Mouse (Mus musculus): ENCODE results near the gene Nmnat3. TPM values are rescaled to one million over a fixed set of nuclear protein-coding genes. Genes with fewer than 3 reads are reported as not detected.

Gene Nmnat3
- polyA plus RNA-seq, 1 experiment from 2014 or later, result 24.5 TPM

DNA sequence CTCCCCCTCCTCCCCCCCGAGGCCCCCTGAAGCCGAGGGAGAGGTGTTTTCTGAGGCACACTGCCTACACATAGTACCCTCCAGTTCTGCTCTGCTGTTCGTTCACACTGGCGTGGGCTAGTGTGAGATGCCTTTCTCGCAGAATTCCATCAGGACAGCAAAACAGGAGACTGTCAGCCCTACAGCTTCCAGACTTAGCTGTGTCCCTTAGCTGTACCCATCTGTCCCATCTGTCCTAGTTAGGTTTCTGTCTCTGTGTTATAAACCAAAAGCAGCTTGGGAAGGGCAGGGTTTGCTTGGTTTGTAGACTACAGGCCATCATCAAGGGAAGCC lies 101.4 kb downstream of the Nmnat3 start:
- no peak overlapping the region for H3K4me2 ChIP-seq (ENCODE audit: low read depth, low read length)
- WGBS (ENCODE audit: insufficient replicate concordance), result 79% methylated on average over 5 of the region's 5 CpGs
- H3K27ac ChIP-seq (ENCODE audit: low read length), result no peak overlapping the region
- no peaks in the 10 kb centered on the region for H3K9me3 ChIP-seq (replicated peaks; ENCODE audit: control insufficient read depth, low read length)
- no peaks in the 10 kb centered on the region for H3K4me1 ChIP-seq (ENCODE audit: control insufficient read depth, low read depth, low read length)
- no peak for ATAC-seq (ENCODE audit: low read depth)
- H3K4me3 ChIP-seq (ENCODE audit: low read depth, low read length), result no peak overlapping the region
- H3K36me3 ChIP-seq (ENCODE audit: control insufficient read depth, insufficient read depth), result no peaks in the 10 kb centered on the region
- H3K27me3 ChIP-seq (ENCODE audit: control insufficient read depth, insufficient read depth, low read depth, low read length), result no peaks in the 10 kb centered on the region
- H3K9ac ChIP-seq (ENCODE audit: low read depth, low read length), result no peak overlapping the region

DNA sequence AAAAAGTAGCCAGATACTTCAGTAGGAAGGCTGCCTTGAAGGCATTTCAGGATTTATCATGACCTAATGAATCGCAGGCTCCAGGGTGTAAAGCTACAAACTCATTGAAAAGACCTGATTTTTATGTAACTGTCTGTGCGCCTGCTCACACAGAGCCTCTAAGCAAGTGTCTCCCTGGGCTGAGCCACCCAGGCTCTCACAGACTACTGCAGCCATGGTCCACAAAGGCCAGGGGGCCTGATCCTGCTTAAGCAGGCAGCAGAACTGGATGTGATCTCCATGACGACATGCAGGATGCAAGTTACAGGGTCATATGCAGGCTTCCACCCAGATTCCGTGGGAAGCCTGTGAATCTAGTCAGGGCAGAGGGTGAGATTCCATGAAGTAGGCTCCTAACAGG lies 106.3 kb downstream of the Nmnat3 start:
- 82% methylated on average over 4 of the region's 4 CpGs for WGBS (ENCODE audit: insufficient replicate concordance)

DNA sequence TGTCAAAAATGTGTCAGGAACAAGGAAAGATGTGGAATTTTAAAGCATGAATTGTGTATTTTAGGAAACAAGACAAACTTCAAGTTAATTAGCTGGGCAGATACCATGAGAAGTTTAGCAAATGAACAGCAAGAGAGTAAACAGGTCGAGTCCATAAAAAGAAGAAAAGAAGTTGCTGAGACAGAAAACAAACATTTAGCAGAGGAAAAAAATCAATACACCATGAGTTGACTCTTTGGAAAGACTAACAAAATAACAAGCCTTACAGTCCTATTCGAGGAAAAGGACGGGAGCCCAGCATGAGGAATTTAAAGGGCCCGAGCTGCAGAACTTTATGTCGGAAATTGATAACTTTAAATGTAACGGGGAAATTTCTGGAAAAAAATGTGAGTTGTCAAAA lies 110.0 kb downstream of the Nmnat3 start:
- H3K4me2 ChIP-seq (ENCODE audit: low read depth, low read length), result no peak overlapping the region
- ATAC-seq (ENCODE audit: low read depth), result no peak
- H3K4me3 ChIP-seq (ENCODE audit: low read depth, low read length), result no peak overlapping the region
- H3K27ac ChIP-seq (ENCODE audit: low read length), result no peak overlapping the region
- H3K9me3 ChIP-seq (replicated peaks; ENCODE audit: control insufficient read depth, low read length), result no peaks in the 10 kb centered on the region
- H3K9ac ChIP-seq (ENCODE audit: low read depth, low read length), result no peak overlapping the region
- 78% methylated on average over 6 of the region's 6 CpGs for WGBS (ENCODE audit: insufficient replicate concordance)
- H3K4me1 ChIP-seq (ENCODE audit: control insufficient read depth, low read depth, low read length), result no peaks in the 10 kb centered on the region
- H3K27me3 ChIP-seq (ENCODE audit: control insufficient read depth, insufficient read depth, low read depth, low read length), result no peaks in the 10 kb centered on the region
- H3K36me3 ChIP-seq (ENCODE audit: control insufficient read depth, insufficient read depth), result no peaks in the 10 kb centered on the region

More for the DNA sequence above, 106.3 kb downstream of the Nmnat3 start:
- Histone ChIP-seq H3K4me3 (ENCODE audit: low read depth, low read length) (no peak overlapping the region), H3K4me1 (ENCODE audit: control insufficient read depth, low read depth, low read length) (no peaks in the 10 kb centered on the region), H3K27ac (ENCODE audit: low read length) (no peak overlapping the region), H3K9ac (ENCODE audit: low read depth, low read length) (no peak overlapping the region), H3K27me3 (ENCODE audit: control insufficient read depth, insufficient read depth, low read depth, low read length) (no peaks in the 10 kb centered on the region), H3K9me3 (replicated peaks; ENCODE audit: control insufficient read depth, low read length) (no peaks in the 10 kb centered on the region), H3K36me3 (ENCODE audit: control insufficient read depth, insufficient read depth) (no peaks in the 10 kb centered on the region), H3K4me2 (ENCODE audit: low read depth, low read length) (no peak overlapping the region)
- no peak for ATAC-seq (ENCODE audit: low read depth)

DNA sequence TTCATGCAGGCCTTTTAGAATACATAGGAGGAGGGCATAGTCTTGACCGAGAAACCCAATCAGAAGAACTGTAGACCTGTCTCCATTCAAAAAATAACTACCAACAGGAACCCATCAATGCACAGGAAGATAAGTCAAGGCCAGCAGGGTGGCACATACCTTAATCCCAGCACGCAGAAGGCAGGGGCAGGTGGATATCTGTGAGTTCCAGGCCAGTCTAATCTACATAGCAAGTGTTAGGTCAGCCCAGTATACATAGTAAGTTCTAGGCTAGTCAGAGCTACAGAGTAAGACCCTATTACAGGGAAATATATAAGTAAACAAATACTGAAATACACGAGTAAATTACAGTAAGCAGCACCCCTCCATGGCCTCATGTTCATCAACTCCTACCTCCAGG lies 110.6 kb downstream of the Nmnat3 start:
- H3K9me3 ChIP-seq (replicated peaks; ENCODE audit: control insufficient read depth, low read length), result no peaks in the 10 kb centered on the region
- no peak overlapping the region for H3K9ac ChIP-seq (ENCODE audit: low read depth, low read length)
- ATAC-seq (ENCODE audit: low read depth), result no peak
- 68% methylated on average over 3 of the region's 3 CpGs for WGBS (ENCODE audit: insufficient replicate concordance)
- no peaks in the 10 kb centered on the region for H3K36me3 ChIP-seq (ENCODE audit: control insufficient read depth, insufficient read depth)
- H3K4me1 ChIP-seq (ENCODE audit: control insufficient read depth, low read depth, low read length), result no peaks in the 10 kb centered on the region
- no peaks in the 10 kb centered on the region for H3K27me3 ChIP-seq (ENCODE audit: control insufficient read depth, insufficient read depth, low read depth, low read length)
- H3K4me2 ChIP-seq (ENCODE audit: low read depth, low read length), result no peak overlapping the region
- no peak overlapping the region for H3K4me3 ChIP-seq (ENCODE audit: low read depth, low read length)
- no peak overlapping the region for H3K27ac ChIP-seq (ENCODE audit: low read length)

DNA sequence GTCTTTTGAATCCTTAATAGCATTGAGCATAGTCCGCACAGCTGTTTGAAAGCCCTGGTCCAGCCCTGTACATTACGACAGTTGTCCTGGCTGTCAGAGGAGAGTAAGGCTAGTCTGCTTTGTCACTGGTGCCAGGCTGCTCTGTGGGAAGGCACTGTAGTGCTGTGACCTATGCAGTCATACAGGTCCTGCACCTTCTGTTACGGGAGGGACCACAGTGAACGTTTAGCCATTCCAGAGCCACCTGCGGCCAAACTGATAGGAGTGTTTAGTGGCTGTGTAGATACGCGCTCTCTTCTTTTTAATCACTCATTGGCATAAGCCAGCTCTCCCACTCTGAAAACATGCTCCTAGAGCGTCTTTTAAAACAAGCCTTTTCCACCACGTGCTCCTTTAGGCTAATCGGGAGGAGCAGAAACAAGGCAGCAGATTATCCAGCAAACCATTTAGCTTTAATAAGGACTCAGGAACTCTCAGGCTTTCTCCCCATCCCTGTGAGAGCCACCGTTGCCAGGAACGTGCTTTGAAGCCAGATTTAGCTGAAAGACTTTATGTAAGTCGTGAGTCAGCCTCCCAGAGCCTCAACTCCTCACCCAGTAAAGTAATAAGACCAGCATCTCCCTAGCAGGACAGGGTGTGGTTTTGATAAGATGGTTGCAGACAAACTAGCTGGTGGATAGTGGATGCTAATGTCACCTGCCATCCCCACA lies 113.1 kb downstream of the Nmnat3 start:
- Histone ChIP-seq H3K4me1 (ENCODE audit: control insufficient read depth, low read depth, low read length) (no peaks in the 10 kb centered on the region), H3K4me2 (ENCODE audit: low read depth, low read length) (no peak overlapping the region), H3K4me3 (ENCODE audit: low read depth, low read length) (no peak overlapping the region), H3K9me3 (replicated peaks; ENCODE audit: control insufficient read depth, low read length) (no peaks in the 10 kb centered on the region), H3K36me3 (ENCODE audit: control insufficient read depth, insufficient read depth) (peaks cover 7% of the 10 kb centered on the region; the same call in 1 of the 2 replicates), H3K9ac (ENCODE audit: low read depth, low read length) (no peak overlapping the region; the same call in 1 of the 2 replicates), H3K27ac (ENCODE audit: low read length) (no peak overlapping the region), H3K27me3 (ENCODE audit: control insufficient read depth, insufficient read depth, low read depth, low read length) (no peaks in the 10 kb centered on the region)
- WGBS (ENCODE audit: insufficient replicate concordance), result 79% methylated on average over 13 of the region's 13 CpGs
- no peak for ATAC-seq (ENCODE audit: low read depth)

DNA sequence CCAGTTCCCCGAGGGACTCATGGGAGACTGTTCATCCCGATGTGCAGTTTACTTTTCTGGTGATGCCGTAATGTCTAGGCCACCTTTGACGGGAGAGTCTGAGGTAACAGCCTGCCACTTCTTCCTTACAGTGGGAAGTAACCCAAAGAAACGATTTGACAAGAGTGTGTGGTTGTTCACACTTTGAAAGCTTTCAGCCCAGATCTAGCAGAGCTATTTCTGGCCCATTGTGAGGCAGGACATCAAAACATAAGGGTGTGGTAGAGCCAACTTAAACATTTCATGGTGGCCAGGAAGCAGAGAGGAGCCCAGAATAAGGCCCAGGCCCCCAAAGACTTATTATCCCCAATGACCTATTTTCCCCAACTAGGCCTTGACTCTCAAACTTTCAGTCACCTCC lies 114.4 kb downstream of the Nmnat3 start:
- H3K9me3 ChIP-seq (replicated peaks; ENCODE audit: control insufficient read depth, low read length), result no peaks in the 10 kb centered on the region
- no peak overlapping the region for H3K4me3 ChIP-seq (ENCODE audit: low read depth, low read length)
- no peak for ATAC-seq (ENCODE audit: low read depth)
- no peak overlapping the region for H3K4me2 ChIP-seq (ENCODE audit: low read depth, low read length)
- no peak overlapping the region for H3K27ac ChIP-seq (ENCODE audit: low read length)
- H3K9ac ChIP-seq (ENCODE audit: low read depth, low read length), result no peak overlapping the region
- no peaks in the 10 kb centered on the region for H3K27me3 ChIP-seq (ENCODE audit: control insufficient read depth, insufficient read depth, low read depth, low read length)
- peaks cover 7% of the 10 kb centered on the region; the same call in 1 of the 2 replicates for H3K36me3 ChIP-seq (ENCODE audit: control insufficient read depth, insufficient read depth)
- WGBS (ENCODE audit: insufficient replicate concordance), result 72% methylated on average over 5 of the region's 5 CpGs
- H3K4me1 ChIP-seq (ENCODE audit: control insufficient read depth, low read depth, low read length), result no peaks in the 10 kb centered on the region

DNA sequence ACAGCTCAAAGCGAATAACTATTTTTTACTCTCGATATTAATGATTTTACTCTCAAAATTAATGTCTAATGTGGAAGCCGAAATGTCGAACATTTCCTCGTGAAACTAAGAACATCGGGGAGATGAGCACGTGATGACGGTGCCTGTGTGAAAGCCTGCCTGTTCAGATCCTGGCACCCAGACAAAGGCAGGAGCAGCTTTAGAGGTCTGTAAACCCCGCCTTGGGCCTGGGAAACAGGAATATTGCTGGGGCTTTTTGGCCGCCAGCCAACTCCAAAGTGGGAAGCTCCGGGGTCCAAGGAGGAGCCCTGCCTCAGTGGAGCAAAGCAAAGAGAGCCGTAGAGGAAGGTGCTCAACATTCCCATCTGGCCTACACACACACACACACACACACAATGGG lies 120.5 kb downstream of the Nmnat3 start:
- Histone ChIP-seq H3K4me2 (ENCODE audit: low read depth, low read length) (no peak overlapping the region), H3K4me1 (ENCODE audit: control insufficient read depth, low read depth, low read length) (no peaks in the 10 kb centered on the region), H3K36me3 (ENCODE audit: control insufficient read depth, insufficient read depth) (peaks cover 12% of the 10 kb centered on the region), H3K27me3 (ENCODE audit: control insufficient read depth, insufficient read depth, low read depth, low read length) (no peaks in the 10 kb centered on the region), H3K9ac (ENCODE audit: low read depth, low read length) (no peak overlapping the region), H3K9me3 (replicated peaks; ENCODE audit: control insufficient read depth, low read length) (no peaks in the 10 kb centered on the region), H3K4me3 (ENCODE audit: low read depth, low read length) (no peak overlapping the region), H3K27ac (ENCODE audit: low read length) (no peak overlapping the region)
- ATAC-seq (ENCODE audit: low read depth), result no peak
- 85% methylated on average over 12 of the region's 12 CpGs for WGBS (ENCODE audit: insufficient replicate concordance)

DNA sequence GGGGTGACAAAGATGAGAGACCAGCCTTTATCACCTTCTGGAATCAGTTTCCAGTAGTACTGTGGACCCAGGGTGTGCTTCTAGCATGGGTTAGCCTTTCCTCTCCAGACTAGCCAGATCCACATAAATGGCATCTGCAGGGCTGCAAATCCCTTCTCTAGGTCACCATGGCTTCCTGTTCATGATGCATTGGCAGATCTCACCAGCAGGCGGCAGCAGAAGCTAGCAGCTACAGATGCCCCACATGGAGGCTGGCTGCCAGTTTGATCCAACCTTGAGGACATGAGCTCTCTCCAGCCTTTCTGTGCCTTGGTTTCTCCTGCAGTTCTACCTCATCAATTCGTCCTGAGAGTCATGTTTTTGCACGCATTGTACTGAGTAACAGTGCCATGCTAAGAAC lies 121.9 kb downstream of the Nmnat3 start:
- ATAC-seq (ENCODE audit: low read depth), result peak; percentile 13; the same call in 1 of the 2 replicates
- WGBS (ENCODE audit: insufficient replicate concordance), result 30% methylated on average over 3 of the region's 3 CpGs
- H3K36me3 ChIP-seq (ENCODE audit: control insufficient read depth, insufficient read depth), result peaks cover 8% of the 10 kb centered on the region

DNA sequence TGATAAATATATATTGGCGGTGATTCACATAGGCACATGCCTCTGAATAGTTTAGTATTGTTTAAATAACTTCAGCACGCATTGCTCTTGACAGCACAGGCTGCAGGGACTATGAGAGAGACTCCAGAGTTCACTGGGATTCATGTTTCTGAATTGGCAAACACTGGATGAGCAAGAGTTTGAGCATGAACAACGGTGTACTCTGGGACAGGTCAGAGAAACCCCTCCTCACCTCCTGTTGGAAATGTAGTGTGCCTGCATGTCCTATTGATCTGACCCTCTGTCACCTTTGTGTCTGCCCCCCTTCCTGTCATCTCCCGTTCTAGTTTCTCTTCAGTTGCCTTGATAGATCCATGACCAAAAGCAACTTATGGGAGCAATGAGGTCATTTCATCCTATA lies 128.2 kb downstream of the Nmnat3 start:
- peak; percentile 46; the same call in 1 of the 2 replicates for ATAC-seq (ENCODE audit: low read depth)
- Histone ChIP-seq H3K27me3 (ENCODE audit: control insufficient read depth, insufficient read depth, low read depth, low read length) (no peaks in the 10 kb centered on the region), H3K4me1 (ENCODE audit: control insufficient read depth, low read depth, low read length) (no peaks in the 10 kb centered on the region; the same call in 1 of the 2 replicates), H3K9ac (ENCODE audit: low read depth, low read length) (no peak overlapping the region), H3K36me3 (ENCODE audit: control insufficient read depth, insufficient read depth) (no peaks in the 10 kb centered on the region), H3K9me3 (replicated peaks; ENCODE audit: control insufficient read depth, low read length) (no peaks in the 10 kb centered on the region), H3K27ac (ENCODE audit: low read length) (no peak overlapping the region), H3K4me2 (ENCODE audit: low read depth, low read length) (no peak overlapping the region), H3K4me3 (ENCODE audit: low read depth, low read length) (no peak overlapping the region)
- 71% methylated on average over 4 of the region's 4 CpGs for WGBS (ENCODE audit: insufficient replicate concordance)

More for the DNA sequence above, 121.9 kb downstream of the Nmnat3 start:
- Histone ChIP-seq H3K27me3 (ENCODE audit: control insufficient read depth, insufficient read depth, low read depth, low read length) (no peaks in the 10 kb centered on the region), H3K4me1 (ENCODE audit: control insufficient read depth, low read depth, low read length) (no peaks in the 10 kb centered on the region), H3K4me2 (ENCODE audit: low read depth, low read length) (no peak overlapping the region), H3K4me3 (ENCODE audit: low read depth, low read length) (no peak overlapping the region), H3K9me3 (replicated peaks; ENCODE audit: control insufficient read depth, low read length) (no peaks in the 10 kb centered on the region), H3K27ac (ENCODE audit: low read length) (no peak overlapping the region), H3K9ac (ENCODE audit: low read depth, low read length) (no peak overlapping the region)

All from liver, embryonic 16.5 days (tissue).